Comparison of ENCODE assay signal across 29 mouse cellular contexts in the genomic region with DNA sequence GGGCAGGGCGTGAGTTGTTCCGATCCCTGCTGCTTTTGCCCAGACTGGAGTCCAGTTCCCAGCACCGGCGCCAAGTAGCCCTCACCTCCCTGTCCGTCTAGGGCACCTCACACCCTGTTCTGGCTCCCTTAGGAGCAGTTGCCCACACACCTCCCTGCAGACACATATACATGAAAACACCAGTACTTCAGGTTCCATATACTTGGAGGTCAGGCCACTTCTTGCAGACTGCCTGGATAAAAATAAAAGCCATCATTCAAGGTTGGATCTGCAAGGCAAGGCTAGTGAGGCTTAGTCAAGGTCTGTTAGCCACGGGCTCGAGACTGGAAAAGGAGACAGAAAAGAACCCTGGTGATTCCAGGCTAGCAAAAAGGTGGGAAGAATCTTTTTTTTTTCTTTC. TPM values are rescaled to one million over a fixed set of nuclear protein-coding genes. Genes with fewer than 3 reads are reported as not detected.
DNase-seq lines count a peak whose midpoint lies in the region; ATAC-seq and TF ChIP-seq lines count a peak whose summit lies in the region.
"Had no signal": no experiment of that assay in that cellular context is flagged by ENCODE, and none has a peak within 500 bp of the region (broad histone marks: within the 10 kb centered on the region; RNA-seq: fewer than 3 reads in every experiment).

No protein-coding gene starts in this region.

- ATAC-seq in forebrain, embryonic 11.5 days (replicated peaks; ENCODE audit: low FRiP score): no peak
- no peak for ATAC-seq in forebrain, embryonic 12.5 days (ENCODE audit: low FRiP score)
- no peak for ATAC-seq in kidney, postnatal 0 days (replicated peaks; ENCODE audit: low FRiP score, low read depth)
- no peak for ATAC-seq in midbrain, embryonic 12.5 days (ENCODE audit: low FRiP score, low read depth)
- no peak for ATAC-seq in midbrain, postnatal 0 days (ENCODE audit: low FRiP score)
- ATAC-seq: forebrain, embryonic 14.5 days; hindbrain, postnatal 0 days; intestine, embryonic 15.5 days; midbrain, embryonic 13.5 days; Patski had no signal

- H3K27ac ChIP-seq in forebrain, embryonic 11.5 days (ENCODE audit: low read depth, low read length): peak overlapping the region; percentile 46
- H3K27ac ChIP-seq in forebrain, embryonic 12.5 days: no peak overlapping the region
- no peak overlapping the region; the same call in 1 of the 2 replicates for H3K27ac ChIP-seq in kidney, postnatal 0 days
- 0 out of 2 replicates have a peak overlapping the region, but pooled peaks have one; percentile 6 for H3K27ac ChIP-seq in midbrain, embryonic 12.5 days (replicated peaks)
- no peak overlapping the region for H3K27ac ChIP-seq in midbrain, postnatal 0 days (ENCODE audit: low read depth, low read length)
- H3K27ac ChIP-seq: gastrocnemius, adult 2 months; hindbrain, embryonic 10.5 days; hindbrain, postnatal 0 days; intestine, embryonic 15.5 days; liver, embryonic 14.5 days; macrophage; midbrain, embryonic 13.5 days; neural tube, embryonic 12.5 days; stomach, embryonic 15.5 days had no signal

- 15% methylated on average over 7 of the region's 7 CpGs for WGBS in forebrain, embryonic 11.5 days
- WGBS in forebrain, embryonic 12.5 days: 21% methylated on average over 7 of the region's 7 CpGs
- 45% methylated on average over 7 of the region's 7 CpGs for WGBS in kidney, postnatal 0 days
- WGBS in midbrain, embryonic 12.5 days: 12% methylated on average over 7 of the region's 7 CpGs
- WGBS in midbrain, postnatal 0 days: 23% methylated on average over 7 of the region's 7 CpGs

- no peaks in the 10 kb centered on the region for H3K9me3 ChIP-seq in forebrain, embryonic 11.5 days (ENCODE audit: control insufficient read depth, low read length)
- no peaks in the 10 kb centered on the region for H3K9me3 ChIP-seq in forebrain, embryonic 12.5 days
- H3K9me3 ChIP-seq in kidney, postnatal 0 days (replicated peaks; ENCODE audit: low read length): no peaks in the 10 kb centered on the region
- H3K9me3 ChIP-seq in midbrain, embryonic 12.5 days: no peaks in the 10 kb centered on the region
- H3K9me3 ChIP-seq in midbrain, postnatal 0 days (ENCODE audit: low read length): no peaks in the 10 kb centered on the region
- H3K9me3 ChIP-seq: hindbrain, embryonic 10.5 days; intestine, embryonic 15.5 days; midbrain, embryonic 13.5 days; neural tube, embryonic 12.5 days; stomach, embryonic 15.5 days had no signal

- no peak for TF ChIP-seq POLR2A in myocyte (IDR thresholded peaks at IDR 0.05; ENCODE audit: insufficient read length, low read depth)

- no peak overlapping the region for H3K4me3 ChIP-seq in forebrain, embryonic 11.5 days (ENCODE audit: low read depth, low read length)
- H3K4me3 ChIP-seq in forebrain, embryonic 12.5 days (replicated peaks): no peak overlapping the region
- no peak overlapping the region for H3K4me3 ChIP-seq in kidney, postnatal 0 days (replicated peaks; ENCODE audit: low read depth, low read length)
- H3K4me3 ChIP-seq in midbrain, embryonic 12.5 days: no peak overlapping the region
- no peak overlapping the region for H3K4me3 ChIP-seq in midbrain, postnatal 0 days (ENCODE audit: low read depth, low read length)
- H3K4me3 ChIP-seq in myocyte: no peak overlapping the region
- H3K4me3 ChIP-seq: erythroblast, embryonic 14.5 days; gastrocnemius, adult 2 months; intestine, embryonic 15.5 days; midbrain, embryonic 13.5 days; neural tube, embryonic 12.5 days; stomach, embryonic 15.5 days had no signal

- no peak for DNase-seq in forebrain, embryonic 11.5 days (ENCODE audit: low spot score)
- DNase-seq in kidney, postnatal 0 days (ENCODE audit: low spot score): peak; percentile 23
- no peak for DNase-seq in kidney, postnatal 25 days
- no peak for DNase-seq in midbrain, postnatal 0 days (ENCODE audit: low spot score)
- DNase-seq: adrenal gland, postnatal 14 days; cerebellum, adult 11 months; cerebellum, adult 9-10 months; cerebellum, postnatal 36 days; gastrocnemius, adult 2 months; heart, postnatal 14 days; kidney, adult 9 months; liver; lung, adult 2 months; lung, postnatal 10 days; right cerebral cortex, postnatal 25 days had no signal

- H3K27me3 ChIP-seq in forebrain, embryonic 11.5 days (ENCODE audit: control insufficient read depth, insufficient read depth, low read length): no peaks in the 10 kb centered on the region
- 0 out of 2 replicates have a peak, but pooled peaks cover 4% of the 10 kb centered on the region for H3K27me3 ChIP-seq in forebrain, embryonic 12.5 days
- no peaks in the 10 kb centered on the region for H3K27me3 ChIP-seq in kidney, postnatal 0 days (ENCODE audit: insufficient read depth, low read length)
- peaks cover 3% of the 10 kb centered on the region; the same call in 1 of the 2 replicates for H3K27me3 ChIP-seq in midbrain, embryonic 12.5 days
- no peaks in the 10 kb centered on the region for H3K27me3 ChIP-seq in midbrain, postnatal 0 days (ENCODE audit: insufficient read depth, low read length)
- no peaks in the 10 kb centered on the region for H3K27me3 ChIP-seq in myocyte (ENCODE audit: control insufficient read depth, insufficient read depth, insufficient read length)
- H3K27me3 ChIP-seq: intestine, embryonic 15.5 days; midbrain, embryonic 13.5 days; neural tube, embryonic 12.5 days; Patski; stomach, embryonic 15.5 days had no signal

- no peak overlapping the region for H3K9ac ChIP-seq in forebrain, embryonic 11.5 days (ENCODE audit: low read length)
- no peak overlapping the region for H3K9ac ChIP-seq in forebrain, embryonic 12.5 days
- H3K9ac ChIP-seq in kidney, postnatal 0 days (ENCODE audit: low read depth, low read length): no peak overlapping the region
- H3K9ac ChIP-seq in midbrain, embryonic 12.5 days (replicated peaks): no peak overlapping the region
- H3K9ac ChIP-seq in midbrain, postnatal 0 days (replicated peaks; ENCODE audit: low read length, poor library complexity, severe bottlenecking): no peak overlapping the region
- H3K9ac ChIP-seq: intestine, embryonic 15.5 days; liver, embryonic 14.5 days; midbrain, embryonic 13.5 days; neural tube, embryonic 12.5 days; stomach, embryonic 15.5 days had no signal

- peaks cover 8% of the 10 kb centered on the region; the same call in 1 of the 2 replicates for H3K4me1 ChIP-seq in forebrain, embryonic 11.5 days (replicated peaks; ENCODE audit: control insufficient read depth, insufficient read depth, low read length)
- peaks cover 36% of the 10 kb centered on the region for H3K4me1 ChIP-seq in forebrain, embryonic 12.5 days
- no peaks in the 10 kb centered on the region for H3K4me1 ChIP-seq in kidney, postnatal 0 days (replicated peaks; ENCODE audit: insufficient read depth, low read length)
- peaks cover 29% of the 10 kb centered on the region for H3K4me1 ChIP-seq in midbrain, embryonic 12.5 days
- 0 out of 2 replicates have a peak, but pooled peaks cover 2% of the 10 kb centered on the region for H3K4me1 ChIP-seq in midbrain, postnatal 0 days (ENCODE audit: insufficient read depth, low read length)

- H3K36me3 ChIP-seq in forebrain, embryonic 11.5 days (ENCODE audit: control insufficient read depth, insufficient read depth, low read length): no peaks in the 10 kb centered on the region; the same call in 1 of the 2 replicates
- H3K36me3 ChIP-seq in forebrain, embryonic 12.5 days (replicated peaks): peaks cover 7% of the 10 kb centered on the region
- H3K36me3 ChIP-seq in kidney, postnatal 0 days (ENCODE audit: insufficient read depth, low read length): peaks cover 6% of the 10 kb centered on the region; the same call in 1 of the 2 replicates
- peaks cover 14% of the 10 kb centered on the region for H3K36me3 ChIP-seq in midbrain, embryonic 12.5 days
- H3K36me3 ChIP-seq in midbrain, postnatal 0 days (ENCODE audit: insufficient read depth, low read length): peaks cover 4% of the 10 kb centered on the region; the same call in 1 of the 2 replicates
- H3K36me3 ChIP-seq in myocyte (ENCODE audit: control insufficient read depth, insufficient read depth): no peaks in the 10 kb centered on the region
- H3K36me3 ChIP-seq: intestine, embryonic 15.5 days; neural tube, embryonic 12.5 days had no signal

- no peak overlapping the region for H3K4me2 ChIP-seq in forebrain, embryonic 11.5 days (ENCODE audit: low read depth, low read length, severe bottlenecking)
- H3K4me2 ChIP-seq in forebrain, embryonic 12.5 days: no peak overlapping the region
- no peak overlapping the region; the same call in 1 of the 2 replicates for H3K4me2 ChIP-seq in kidney, postnatal 0 days (ENCODE audit: low read length)
- no peak overlapping the region for H3K4me2 ChIP-seq in midbrain, embryonic 12.5 days (replicated peaks)
- no peak overlapping the region for H3K4me2 ChIP-seq in midbrain, postnatal 0 days (ENCODE audit: low read depth, low read length, poor library complexity, severe bottlenecking)
- no peak overlapping the region for H3K4me2 ChIP-seq in myocyte (ENCODE audit: low read depth)
- H3K4me2 ChIP-seq: intestine, embryonic 15.5 days; midbrain, embryonic 13.5 days; neural tube, embryonic 12.5 days; stomach, embryonic 15.5 days had no signal

- TF ChIP-seq CTCF in kidney, postnatal 0 days (IDR thresholded peaks at IDR 0.05; ENCODE audit: low read depth): no peak
- no peak for TF ChIP-seq CTCF in midbrain, postnatal 0 days (IDR thresholded peaks at IDR 0.05)

- no peaks in the 10 kb centered on the region for H3K79me2 ChIP-seq in myocyte (ENCODE audit: control insufficient read depth, insufficient read depth)

- H3ac ChIP-seq in myocyte (ENCODE audit: control insufficient read depth, insufficient read length): no peak overlapping the region

TF ChIP-seq in myocyte, 11 proteins besides CTCF, POLR2A, EP300 and RAD21 (continues in another document):
- no peak for TF ChIP-seq TCF3 (IDR thresholded peaks at IDR 0.05; ENCODE audit: insufficient read length, low read depth)
- no peak for TF ChIP-seq E2F4 (IDR thresholded peaks at IDR 0.05; ENCODE audit: insufficient read depth)

RNA-seq across cellular contexts. Expression of a gene that starts 6.2 kb away (rescaled TPM):
- polyA plus RNA-seq in forebrain, embryonic 11.5 days (2014; fragmentation: Nextera tagmentation; extraction: Ambion mirVana): 2.5 and 4.2 TPM in 2 replicates
- 2.4 and 3.1 TPM in 2 replicates for polyA plus RNA-seq in forebrain, embryonic 12.5 days (2016; fragmentation: Nextera tagmentation; extraction: Ambion mirVana)
- polyA plus RNA-seq in kidney, postnatal 0 days (2015; fragmentation: Nextera tagmentation; extraction: Ambion mirVana): 4.2 and 5.1 TPM in 2 replicates
- 3.4 and 3.8 TPM in 2 replicates for polyA plus RNA-seq in midbrain, embryonic 12.5 days (2016; fragmentation: Nextera tagmentation; extraction: Ambion mirVana)
- 11.0 and 15.6 TPM in 2 replicates for total RNA-seq in midbrain, postnatal 0 days (2014; rRNA removed)
- polyA plus RNA-seq in midbrain, postnatal 0 days (2015; fragmentation: Nextera tagmentation; extraction: Ambion mirVana): 10.9 and 11.5 TPM in 2 replicates
- polyA plus RNA-seq in myocyte (2012; fragmentation: generic; extraction: Trizol): 2.5 TPM
- polyA plus RNA-seq: erythroblast, embryonic 14.5 days had no signal

RNA-seq across cellular contexts. Expression of a gene that starts 32.3 kb away (rescaled TPM):
- 764 and 777 TPM in 2 replicates for polyA plus RNA-seq in forebrain, embryonic 11.5 days (2014; fragmentation: Nextera tagmentation; extraction: Ambion mirVana)
- polyA plus RNA-seq in forebrain, embryonic 12.5 days (2016; fragmentation: Nextera tagmentation; extraction: Ambion mirVana): 567 and 599 TPM in 2 replicates
- 157 and 170 TPM in 2 replicates for polyA plus RNA-seq in kidney, postnatal 0 days (2015; fragmentation: Nextera tagmentation; extraction: Ambion mirVana)
- 491 and 516 TPM in 2 replicates for polyA plus RNA-seq in midbrain, embryonic 12.5 days (2016; fragmentation: Nextera tagmentation; extraction: Ambion mirVana)
- 73.1 and 82.8 TPM in 2 replicates for total RNA-seq in midbrain, postnatal 0 days (2014; rRNA removed)
- 92.7 TPM in 2 replicates for polyA plus RNA-seq in midbrain, postnatal 0 days (2015; fragmentation: Nextera tagmentation; extraction: Ambion mirVana)
- polyA plus RNA-seq in myocyte (2012; fragmentation: generic; extraction: Trizol): 32.8 TPM

Comparison
In these comparisons a context has a peak if more than half of its experiments do, and no peak if none do; other contexts are left out.
1. H3K27ac ChIP-seq: peak in forebrain, embryonic 11.5 days (single experiment) and midbrain, embryonic 12.5 days (single experiment); none in forebrain, embryonic 12.5 days (single experiment), kidney, postnatal 0 days (single experiment) and midbrain, postnatal 0 days (single experiment).